Mouse (Mus musculus) layer of hippocampus, adult 11-12 months (tissue): ENCODE measurements around the gene Ggct.

Experiments
- DNase-seq: peaks from one replicate; pipeline ENCODE4 v3.0.0; 2022; ENCODE audit warnings: low spot score

The Ggct gene

DNA sequence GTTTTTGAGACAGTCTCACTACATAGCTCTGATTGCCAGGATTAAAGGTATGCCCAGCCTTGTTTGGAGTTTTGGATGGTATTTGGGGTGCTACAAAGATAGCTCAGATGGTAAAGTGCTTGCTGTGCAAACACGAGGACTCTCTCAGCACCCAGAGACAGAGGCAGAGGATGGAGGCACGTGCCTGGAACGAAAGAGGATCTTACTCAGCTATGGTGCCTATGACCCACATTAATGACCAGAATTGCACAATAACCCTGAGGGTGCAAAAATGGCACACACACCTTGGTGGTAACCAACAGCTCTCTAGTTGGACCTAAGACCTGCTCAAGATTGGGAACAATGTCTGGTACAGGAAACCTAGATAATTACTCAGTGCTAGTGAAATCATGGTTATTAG, 40.2 kb downstream of the Ggct start:
- DNase-seq: no peak

DNA sequence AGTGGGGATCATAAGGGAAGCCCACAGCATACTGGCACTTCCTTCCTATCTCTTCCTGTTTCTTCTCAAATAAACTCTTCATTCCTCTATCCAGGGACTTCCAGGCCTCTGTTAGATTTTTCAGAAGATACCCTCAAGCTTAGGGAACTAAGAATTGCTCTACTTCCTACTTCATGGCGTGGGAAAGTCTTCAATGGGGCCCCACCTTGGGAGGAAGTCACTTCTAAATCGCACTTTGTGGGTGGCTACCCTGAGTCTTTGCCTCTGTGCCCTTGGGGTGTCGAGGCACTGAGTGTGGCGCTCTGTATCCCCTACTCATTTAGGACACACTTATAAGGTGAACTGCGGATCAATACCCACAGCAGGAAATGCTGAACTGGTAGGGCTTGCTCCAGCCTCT, 44.1 kb downstream of the Ggct start:
- no peak for DNase-seq

DNA sequence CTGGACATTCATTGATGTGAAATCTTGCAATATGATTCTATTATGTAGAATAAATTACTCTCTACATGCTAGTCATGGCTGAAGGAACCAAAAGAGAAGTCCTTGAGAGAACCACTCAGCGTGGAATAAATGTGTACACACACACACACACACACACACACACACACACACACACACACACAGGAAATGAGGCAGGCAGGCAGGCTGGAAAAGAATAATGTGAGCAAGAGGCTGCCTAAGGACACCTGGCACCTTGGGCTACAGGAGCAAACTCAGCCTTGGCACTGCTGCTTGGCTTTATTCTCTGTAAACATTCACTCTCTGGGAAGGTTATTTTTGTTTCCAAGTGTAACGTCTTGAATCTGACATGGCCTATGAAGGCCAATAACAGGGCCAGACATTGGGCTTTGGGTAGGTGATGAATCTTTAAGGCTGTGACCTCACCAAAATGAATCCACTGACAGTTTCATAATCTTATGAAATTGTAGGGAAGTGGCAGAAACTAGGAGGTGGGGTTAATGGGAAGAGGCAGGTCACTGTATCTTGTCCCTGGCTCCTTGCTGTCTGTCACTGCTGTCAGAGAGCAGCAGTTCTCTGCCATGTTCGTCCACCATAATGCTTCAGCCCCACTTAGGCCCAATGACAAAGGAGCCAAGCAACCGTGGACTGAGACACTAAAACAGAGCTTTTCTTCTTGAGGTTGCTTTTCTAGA, 46.4 kb downstream of the Ggct start:
- DNase-seq: no peak

DNA sequence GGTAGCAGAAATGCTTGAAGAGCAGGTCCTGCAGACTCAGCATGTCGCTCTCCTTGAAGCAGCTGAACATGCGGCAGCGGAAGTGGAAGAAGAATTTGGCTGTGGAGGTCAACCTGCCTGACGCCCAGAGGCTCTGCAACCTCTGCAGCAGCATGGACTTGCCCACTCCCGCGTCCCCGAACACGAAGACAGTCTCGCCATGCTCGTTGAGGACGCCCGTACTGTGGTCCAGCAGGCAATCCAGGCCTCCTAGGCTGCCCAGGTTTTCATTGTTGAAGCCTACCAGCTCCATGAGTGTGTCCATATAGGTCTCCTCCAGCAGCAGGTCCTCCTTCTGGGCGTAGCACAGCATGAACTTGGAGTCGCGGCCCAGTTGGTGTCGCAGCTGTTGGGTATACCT, 48.2 kb downstream of the Ggct start:
- DNase-seq: no peak

DNA sequence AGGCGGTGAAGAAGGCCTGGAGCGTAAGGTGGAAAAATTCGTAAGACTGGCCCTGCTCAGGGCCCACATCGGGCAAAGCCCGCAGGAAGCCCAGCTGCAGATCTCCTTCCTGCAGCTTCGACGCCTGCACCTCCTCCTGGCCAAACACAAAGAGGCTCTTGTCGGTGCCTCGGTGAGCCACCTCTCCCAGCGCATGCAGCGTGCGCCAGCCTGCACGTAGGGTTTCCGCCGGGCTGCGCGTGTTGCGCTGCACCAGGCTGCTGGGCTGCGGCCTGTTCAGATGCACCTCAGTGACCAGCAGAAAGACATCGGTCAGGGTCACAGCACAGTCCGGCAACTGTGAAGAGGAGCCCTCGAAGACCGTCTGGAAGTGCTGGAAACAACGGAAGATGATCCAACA, 49.0 kb downstream of the Ggct start:
- no peak for DNase-seq

DNA sequence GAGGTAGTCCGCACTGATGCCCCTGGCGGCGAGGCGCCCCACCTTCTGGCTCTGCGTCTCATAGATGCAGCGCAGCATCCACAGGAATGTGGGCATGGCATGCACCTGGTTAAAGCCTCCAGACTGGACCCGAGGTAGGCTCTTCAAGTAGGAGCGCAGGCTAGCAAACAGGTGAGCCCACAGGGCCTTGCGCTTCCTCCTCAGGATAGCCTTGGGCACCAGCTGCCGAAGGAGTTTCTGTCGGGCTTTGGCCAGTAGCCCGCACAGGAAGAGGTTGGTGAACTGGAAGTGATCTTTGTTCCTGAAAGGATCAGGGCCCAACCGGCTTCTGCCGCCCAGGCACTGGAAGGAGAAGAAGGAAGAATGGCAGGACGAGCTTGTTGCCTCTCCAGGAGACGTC, 49.5 kb downstream of the Ggct start:
- DNase-seq: no peak

DNA sequence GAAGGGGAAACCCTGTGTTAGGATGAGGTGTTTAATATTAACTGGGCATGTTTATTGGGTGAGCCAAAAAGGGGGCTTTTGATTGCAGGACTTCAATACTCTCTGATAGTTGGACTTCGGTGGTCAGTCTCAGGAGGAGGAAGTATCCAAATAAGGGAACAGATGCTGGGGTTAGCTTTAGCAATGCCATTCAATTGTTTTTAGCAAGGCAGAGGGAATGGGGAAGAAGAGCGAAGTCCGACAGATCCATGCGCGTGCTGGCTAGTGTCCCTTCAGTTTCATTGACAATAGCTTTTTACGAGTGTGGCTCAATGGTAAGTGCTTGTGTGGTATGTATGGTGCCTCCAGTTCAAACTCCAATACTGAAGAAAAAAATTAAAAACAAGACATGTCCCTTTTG, 51.6 kb downstream of the Ggct start:
- no peak for DNase-seq

DNA sequence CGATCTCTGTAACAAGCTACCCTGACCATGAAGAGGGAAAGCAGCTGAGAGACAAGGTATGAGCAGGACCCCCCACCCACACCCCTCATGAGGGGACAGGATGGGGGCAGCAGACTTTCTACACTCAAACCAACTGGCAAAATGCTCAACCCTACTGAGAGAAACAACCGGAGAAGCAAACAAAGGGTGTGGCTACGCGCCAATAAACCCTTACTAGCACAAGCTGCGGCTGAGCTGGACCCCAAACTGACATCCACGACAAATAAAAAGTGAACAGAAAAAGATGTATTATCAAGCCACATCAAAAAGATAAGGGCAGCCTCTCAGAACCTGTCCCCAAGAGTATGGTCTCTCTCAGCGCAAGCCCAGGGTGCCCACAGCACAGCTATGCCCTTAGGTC, 52.6 kb downstream of the Ggct start:
- DNase-seq: no peak

DNA sequence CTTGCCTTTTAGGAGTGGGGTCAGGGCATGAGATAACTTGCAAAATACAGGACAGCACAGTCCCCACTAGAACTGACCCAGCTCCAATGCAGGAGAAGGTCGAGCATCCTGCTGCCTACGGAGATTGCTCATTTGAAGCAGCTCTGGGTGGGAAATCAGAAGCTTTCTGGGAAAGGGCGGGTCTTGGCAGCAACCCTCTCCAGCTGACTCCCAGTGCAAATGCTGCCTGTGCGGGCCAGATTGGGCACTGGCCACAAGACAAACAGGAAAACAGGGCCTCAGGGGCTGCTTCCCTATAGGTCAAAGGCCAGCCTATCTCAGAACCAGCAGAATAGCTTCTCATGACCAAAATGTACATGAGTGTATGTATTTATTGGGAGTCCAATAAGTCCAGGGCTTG, 53.1 kb downstream of the Ggct start:
- DNase-seq: no peak

DNA sequence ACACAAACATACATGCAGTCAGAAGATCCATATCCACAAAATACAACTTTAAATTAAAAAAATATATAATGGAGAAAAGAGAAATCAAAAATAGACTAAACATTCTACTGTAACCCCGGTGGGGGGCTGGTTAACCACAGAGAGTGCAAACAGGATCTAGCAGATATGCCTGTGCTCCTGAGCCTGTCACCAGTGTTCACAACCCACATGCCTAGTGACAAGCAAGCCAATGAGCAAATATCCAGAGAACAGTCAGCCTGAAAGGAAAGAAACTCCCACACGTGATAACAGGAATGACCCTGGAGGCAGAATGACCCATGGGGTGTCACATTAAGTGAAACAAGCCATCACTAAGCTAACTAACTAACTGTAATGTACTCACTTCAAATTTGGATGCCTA, 56.3 kb downstream of the Ggct start:
- no peak for DNase-seq

DNA sequence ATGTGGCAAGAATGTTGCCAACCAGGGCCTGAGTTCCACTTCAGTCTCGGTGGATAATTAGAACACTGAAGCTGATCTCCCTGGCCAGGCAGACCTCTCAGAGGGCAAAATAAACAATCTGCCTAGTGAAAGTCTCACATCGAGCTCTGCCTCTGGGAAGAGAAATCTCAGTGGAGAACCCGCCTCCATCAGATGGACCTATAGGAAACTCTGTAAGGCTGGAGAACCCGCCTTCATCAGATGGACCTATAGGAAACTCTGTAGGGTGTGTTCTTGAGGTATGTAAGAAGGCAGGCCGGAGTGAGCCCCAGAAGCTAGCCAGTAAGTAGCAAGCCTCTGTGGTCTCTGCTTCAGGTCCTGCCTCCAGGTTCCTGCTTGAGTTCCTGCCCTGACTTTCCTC, 57.8 kb downstream of the Ggct start:
- no peak for DNase-seq

DNA sequence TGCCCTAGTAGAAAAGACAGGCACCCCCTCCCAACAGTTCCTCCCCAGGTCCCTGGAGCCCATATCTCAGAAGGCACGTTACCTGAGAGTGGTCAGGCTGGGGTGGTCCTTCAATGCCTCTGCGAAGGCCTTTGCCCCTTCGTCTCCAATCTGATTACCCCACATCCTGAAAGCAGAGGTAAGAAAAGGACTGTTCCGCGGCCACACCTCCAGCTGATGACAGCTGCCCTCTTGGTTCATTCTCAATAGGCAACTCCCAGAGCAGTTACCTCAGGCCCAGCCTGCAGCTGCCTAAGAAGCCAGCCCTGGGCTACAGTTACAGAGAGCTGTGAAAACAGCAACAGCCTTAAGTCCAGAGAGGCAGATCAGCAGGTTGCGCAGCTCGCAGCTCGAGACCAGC, 58.4 kb downstream of the Ggct start:
- no peak for DNase-seq

DNA sequence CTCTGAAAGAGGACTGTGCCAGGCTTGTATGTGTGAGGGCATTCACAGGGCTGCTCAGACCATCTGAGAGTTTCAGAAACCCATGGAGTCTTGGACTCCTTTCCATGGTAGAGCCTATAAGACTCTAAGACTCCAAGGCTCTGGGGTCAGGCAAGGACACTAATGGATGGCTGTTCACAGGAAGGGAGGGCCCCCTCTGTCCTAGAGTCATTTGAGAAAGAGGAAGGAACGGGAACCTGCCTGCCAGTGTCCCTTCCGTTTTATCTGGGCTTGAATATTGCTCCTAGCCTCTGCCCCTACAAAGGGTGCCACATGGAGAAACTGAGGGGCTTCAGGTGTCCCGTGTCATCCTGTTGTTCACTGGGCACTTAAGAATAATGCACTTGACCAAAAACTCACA, 58.9 kb downstream of the Ggct start:
- no peak for DNase-seq

DNA sequence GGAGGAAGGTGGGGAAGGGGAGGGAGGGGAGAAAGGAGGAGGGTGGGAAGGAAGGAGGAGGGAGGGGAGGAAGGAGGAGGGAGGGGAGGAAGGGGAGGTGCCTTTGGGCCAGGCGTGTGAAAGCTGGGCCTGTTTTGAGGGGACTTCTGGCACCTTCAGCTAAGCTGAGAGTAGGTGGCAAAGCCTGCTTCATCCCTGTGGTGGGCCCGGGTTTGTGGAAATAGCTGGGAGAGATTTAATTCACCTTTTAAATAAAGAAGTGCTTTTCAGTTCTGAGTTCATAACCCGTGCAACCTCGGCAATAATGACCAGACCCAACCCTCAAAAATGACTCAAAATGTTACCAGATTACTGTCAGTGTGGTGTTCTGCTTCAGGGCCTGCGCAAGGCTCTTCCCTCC, 59.5 kb downstream of the Ggct start:
- no peak for DNase-seq
